Mouse (Mus musculus): ENCODE results near the gene Iqschfp.
A peak's percentile ranks its signal among the peaks of the same experiment; 100 is the strongest.

Gene Iqschfp

DNA sequence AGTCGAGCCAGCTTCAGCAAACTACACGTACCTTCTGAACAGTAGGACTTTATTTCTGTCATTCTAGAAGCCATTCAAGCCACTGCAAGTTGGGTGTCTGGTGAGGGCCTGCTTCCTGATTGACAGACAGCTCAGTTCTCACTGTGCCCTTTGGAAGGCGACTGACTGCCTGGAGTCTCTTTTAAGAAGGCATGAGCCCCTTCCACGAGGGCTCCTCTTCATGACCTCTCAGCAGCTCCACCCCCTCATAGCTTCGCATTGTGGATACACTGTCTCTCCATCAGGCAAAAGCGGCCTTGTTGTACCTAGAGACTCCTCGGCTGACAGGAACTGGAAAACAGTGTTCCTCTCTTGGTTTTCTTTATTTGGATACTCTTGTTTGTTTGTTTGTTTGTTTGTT, 676.7 kb downstream of the Iqschfp start:
- no peak for DNase-seq (ENCODE audit: low spot score in 2 of 2)

DNA sequence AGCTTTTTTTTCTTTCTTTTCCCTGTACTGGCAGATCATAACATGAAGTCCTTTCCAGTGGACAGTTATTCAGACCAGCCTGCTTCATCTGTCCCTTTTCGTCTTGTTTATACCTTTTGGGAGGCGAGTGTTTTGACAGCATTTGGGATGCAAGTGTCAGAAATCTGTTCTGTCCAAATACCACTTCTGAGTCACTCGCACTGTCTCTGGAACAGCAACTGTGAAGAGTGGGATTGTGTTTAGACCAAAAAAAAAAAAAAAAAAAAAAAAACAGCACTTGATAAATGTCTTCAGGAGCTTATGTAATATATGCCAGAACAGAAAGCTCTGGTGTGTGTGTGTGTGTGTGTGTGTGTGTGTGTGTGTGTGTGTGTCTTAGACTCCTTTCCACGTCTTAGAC, 678.3 kb downstream of the Iqschfp start:
- DNase-seq (ENCODE audit: low spot score in 2 of 2), result peak in 1 of 2 experiments; percentile 56

DNA sequence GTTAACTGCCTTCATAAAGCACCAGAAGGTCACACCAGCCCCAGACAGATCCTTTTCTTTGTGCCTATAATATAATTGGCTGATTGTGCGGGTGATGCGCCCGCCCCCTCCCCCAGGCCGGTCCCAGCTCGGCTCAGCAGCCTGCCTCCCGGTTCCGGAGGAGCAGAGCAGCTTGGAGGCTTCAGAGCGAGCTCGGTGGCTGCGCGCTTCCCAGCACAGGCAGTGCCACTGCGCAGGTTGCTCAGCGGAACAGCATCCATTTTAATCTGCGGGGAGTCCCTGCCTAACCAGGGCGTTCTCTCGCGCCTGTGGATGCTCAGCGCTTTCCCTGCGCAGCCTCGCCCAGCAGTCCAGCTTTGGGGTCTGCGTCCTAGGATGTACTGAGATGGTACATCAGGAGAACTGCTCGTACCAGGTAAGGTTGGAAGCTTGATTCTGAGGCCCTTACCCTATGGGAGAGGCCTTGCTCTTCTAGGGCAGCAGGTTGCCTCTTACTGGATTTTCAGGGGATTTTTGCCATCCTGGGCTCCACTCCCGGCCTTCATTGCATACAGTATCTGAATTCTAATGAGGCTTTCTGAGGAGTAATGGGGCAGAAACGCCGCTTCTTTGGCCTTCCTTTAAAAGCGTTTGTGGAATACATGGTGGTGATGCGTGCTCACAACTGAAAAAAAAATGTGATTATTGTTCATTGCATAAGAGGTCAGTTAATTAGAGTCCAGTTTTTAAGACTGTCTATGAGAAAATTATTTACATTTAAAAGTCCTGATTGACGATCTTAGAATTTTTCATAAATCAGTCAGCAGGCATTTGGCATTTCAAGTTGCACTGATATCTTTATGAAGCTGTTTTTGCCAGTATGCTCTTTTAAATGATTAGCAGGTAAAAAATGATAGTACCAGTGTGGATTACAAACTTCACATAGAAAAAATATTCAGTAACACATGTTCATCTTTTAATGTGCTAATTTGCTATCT, 680.5 kb downstream of the Iqschfp start:
- peak; percentile 88 to 89 for DNase-seq (ENCODE audit: low spot score in 2 of 2)

DNA sequence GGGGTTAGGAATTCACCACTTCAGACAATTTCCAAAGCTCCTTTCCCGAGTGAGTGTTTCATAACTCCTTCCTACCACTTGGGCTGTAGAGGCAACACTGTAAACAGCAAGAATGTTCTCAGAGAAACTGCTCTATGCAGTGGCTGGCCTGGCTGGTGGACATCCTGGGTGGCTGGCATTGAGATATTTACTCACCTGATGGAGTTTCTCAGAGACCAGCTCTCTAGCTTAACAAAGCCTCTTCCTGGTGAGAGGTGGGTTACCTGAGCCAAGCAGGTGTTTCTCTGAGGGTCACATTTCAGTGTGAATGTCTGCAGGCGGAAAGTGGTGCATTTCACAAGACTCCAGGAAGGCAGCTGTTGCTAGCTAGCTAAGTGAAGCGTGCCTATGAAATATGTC, 681.2 kb downstream of the Iqschfp start:
- no peak for DNase-seq (ENCODE audit: low spot score in 2 of 2)

DNA sequence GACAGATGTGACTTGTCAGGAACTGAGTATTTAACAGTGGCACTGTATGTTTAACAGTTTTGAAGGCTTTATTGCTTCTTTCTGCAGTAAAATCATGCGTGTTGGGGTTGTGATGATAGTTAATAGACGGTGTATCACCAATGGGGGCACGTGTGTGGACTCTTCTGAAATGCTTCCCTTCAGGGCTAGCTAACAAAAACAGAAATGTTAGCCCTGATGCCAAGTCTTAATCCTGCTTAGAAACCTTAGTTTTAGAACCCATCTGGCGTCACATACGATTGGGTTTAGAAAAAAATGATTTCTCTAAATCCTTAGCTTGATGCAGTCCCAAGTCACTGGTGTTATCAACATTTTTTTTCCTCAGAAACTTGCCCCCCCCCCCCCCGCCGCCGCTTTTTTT, 682.1 kb downstream of the Iqschfp start:
- DNase-seq (ENCODE audit: low spot score in 2 of 2), result no peak

DNA sequence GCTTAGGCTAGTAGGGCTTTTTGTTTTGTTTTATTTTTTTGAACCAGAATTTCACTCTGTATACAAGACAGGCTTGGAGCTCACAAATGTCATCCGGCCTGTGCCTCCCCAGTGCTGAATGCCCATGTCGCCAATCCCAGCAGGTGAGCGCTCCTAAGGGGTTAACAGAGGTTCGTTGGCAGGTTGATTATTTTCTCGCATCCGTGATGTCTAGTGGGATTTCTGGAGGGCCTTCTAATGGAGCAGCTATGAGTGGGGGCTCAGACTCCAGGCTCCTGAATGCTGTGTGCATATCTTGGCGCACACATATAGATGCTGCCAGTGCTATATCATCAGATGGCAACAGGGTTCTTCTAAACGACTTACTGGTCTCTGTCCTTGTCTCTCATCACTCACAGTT, 682.5 kb downstream of the Iqschfp start:
- DNase-seq (ENCODE audit: low spot score in 2 of 2), result no peak

DNA sequence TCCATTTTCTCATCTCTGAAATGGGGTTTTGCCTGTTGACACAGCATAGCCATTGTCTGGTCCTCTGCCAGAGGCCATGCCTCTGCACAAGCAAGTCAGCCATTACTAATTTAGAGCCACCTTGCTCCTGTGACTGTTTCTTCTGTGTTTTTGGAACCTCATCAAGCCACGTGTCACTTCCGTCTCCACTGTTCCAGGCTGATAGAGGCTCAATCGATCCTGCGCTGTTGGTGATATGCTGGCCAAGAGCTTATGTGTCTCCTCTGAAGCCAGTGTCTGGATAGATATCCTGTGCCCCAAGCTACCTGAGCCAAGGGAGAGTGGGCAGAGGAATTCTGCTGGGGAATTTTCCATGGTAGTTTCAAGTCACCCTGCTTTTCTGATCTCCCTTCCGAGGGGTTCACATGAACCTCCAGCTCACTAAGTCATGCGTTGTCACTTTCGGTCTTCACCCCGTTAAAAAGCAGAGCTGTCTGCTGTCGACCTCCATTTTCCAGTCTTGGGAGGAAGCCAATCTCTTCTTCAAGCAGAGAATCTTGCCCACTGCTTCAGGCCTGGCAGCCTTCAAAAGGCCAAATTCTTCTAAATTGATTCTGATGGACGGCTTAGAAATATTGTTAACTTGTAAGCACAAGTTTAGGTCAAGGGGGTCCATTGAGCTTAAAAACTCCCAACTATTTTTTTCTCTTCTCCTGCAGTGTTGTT, 683.8 kb downstream of the Iqschfp start:
- DNase-seq (ENCODE audit: low spot score in 2 of 2), result no peak

DNA sequence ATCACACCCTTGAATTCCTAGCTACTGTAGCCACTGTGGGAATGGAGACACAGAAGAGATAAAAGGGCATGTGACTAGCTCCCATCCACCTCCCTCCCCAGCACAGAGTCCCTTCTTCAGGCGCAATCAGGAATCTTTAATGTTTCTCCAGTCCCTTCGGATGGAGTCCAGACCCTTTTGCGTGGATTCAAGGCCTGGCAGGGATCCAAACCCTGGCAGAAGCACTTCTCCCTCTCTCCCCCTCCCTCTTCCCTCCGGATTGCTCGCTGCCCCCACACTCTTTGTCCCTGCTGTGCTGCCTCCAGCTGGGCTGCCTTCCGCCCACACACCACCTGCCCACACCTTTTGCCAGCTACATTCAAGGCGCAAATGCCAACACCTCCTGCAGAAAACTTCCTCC, 684.4 kb downstream of the Iqschfp start:
- peak; percentile 92 to 95 for DNase-seq (ENCODE audit: low spot score in 2 of 2)

DNA sequence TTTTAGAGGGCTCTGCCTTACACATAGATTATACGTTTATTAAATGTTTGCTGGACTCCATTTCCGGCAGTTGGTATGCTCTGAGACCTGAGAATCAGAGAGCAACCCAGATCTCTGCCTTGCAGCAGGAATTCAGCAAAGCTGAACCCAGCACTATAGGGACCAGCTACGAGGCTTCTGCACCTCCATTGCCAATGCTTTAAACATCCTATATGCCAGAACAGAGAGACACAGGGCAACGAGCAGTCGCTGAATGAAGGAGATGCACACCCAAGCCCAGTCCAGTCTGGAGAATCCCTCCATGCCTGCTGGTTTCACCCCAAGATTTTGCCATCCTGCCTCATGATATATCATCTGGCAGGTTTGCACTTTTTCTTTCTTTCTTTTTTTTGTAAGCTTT, 684.9 kb downstream of the Iqschfp start:
- DNase-seq (ENCODE audit: low spot score in 2 of 2), result no peak

DNA sequence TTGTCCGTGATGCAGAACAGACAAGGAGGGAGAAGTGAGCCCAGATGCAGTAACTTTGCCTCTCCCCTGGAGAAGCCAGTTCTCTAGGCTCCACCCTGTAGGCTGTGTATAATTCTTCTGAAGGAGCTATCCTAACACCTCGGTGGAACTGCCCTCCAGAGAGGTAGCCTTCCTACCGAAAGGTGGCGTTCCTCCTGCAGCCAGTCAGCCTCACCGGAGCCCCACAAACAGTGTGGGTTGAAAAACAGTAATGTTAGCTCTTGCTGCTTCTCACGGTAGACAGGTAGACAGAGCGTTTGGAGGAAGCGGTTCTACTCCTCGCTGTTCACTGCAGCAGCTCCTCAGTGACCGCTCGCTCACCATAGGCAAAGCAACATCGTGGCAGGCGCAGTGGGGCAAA, 689.6 kb downstream of the Iqschfp start:
- peak in 1 of 2 experiments; percentile 45 for DNase-seq (ENCODE audit: low spot score in 2 of 2)

DNA sequence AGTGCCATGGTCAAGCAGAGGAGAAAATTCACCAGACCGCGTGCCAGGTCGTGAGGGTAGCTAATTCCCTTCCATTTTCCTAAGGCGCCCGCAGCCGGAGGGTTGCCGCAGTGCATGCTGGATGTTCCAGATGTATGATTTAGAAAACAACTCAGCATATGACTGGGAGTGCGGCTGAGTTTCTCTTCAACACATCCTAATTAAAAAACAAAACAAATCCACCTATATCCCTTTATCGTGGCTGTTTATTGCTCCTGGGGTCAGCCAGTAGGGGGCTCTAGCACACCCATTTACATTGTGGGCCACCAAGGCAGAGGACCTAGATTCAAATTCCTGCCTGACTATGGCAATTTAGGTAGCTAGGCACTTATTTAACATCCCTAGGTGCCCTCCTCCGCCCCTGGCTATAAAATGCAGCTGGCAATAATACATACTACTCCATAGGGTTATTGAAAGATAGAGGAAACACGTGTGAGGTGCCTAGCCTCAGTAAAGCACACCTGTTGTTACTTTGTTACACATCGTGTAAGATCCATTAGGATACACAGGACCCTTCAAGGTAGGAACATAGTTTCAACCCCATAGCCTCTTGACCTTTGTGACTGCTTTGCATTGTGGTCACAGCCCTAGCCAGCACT, 690.2 kb downstream of the Iqschfp start:
- no peak for DNase-seq (ENCODE audit: low spot score in 2 of 2)

DNA sequence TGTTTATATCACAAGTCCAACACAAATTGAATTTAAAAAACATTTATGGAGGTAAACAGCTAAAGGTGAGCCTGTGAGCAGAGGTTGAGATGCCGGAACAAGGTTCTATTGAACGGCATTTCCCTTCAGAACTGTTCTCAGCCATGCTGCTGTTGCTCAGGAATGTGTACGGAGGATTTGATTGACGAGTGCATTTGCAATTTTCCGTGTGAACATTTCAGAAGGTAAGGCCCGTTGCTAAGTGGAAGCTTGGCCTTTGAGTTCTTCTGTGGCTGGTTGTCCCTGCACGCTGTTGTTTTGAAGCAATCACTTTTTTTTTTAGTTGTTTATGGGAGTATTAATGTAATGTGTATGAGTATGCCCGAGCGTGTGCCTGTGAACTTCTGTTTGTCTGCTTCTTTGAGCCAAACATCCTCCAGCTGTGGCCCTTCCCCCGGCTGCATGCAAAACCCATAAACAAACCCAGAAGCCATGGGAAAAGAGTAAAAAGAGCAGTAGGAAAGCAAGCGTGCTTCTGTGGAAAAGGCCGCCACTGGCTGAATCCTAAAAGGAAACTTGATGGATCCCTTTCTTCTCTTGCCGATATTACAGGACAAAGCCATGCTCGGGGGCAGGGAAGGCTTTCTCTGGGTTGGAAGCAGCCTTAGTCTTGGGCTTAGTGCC, 691.1 kb downstream of the Iqschfp start:
- DNase-seq (ENCODE audit: low spot score in 2 of 2), result no peak

DNA sequence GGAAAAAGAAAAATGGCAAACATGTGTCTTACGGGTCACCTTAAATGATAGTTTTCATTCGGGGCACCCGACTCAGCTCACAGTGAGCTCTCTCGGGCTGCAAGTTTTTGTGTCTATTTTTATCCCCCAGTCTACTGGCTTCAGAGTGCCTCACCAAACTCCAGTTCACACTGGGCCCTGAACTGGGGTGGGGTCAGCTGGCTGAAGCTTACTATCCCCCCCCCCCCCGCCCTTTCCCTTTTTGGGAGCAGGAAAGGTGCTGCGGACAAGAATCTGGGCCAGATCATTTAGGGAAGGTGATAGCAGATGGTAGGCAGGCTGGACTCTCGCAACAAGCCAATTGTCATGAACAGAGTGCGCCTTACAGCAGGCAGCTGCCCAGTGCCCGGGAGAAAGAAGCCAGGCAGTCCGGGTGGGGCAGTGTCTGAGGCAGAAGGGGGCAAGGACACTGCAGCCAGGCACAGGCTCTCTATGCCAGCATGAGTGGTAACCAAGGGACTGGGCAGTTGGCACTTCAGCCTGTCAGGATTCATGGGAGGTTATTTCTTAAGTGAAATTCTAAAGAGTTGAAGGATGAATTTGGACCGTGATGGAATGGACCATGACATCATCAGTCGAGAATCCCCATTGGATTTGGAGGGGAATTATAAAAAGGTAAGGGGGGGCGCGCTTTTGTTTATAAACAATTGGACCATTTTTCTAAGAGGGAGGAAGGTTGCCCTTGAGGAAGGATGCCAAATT, 691.9 kb downstream of the Iqschfp start:
- peak in 1 of 2 experiments; percentile 5 for DNase-seq (ENCODE audit: low spot score in 2 of 2)

DNA sequence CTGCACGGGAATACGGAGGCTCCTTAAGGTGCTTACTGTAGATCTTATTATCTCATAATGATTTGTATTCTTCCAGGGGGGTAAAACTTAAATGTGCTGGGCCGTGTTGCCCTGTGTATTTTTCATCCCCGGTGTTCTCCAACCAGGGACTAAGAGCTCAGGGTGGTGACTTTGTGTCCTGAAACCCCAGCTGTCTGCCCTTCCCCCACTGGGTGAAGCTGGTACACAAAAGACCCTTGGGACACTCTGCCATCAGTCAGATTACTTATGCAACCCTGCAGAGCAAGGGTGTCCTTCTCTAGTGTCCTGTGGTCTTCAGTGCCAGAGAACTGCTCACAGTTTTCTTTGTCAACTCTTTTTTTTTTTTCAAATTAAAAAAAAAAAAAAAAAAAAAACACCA, 693.2 kb downstream of the Iqschfp start:
- DNase-seq (ENCODE audit: low spot score in 2 of 2), result peak in 1 of 2 experiments; percentile 11

DNA sequence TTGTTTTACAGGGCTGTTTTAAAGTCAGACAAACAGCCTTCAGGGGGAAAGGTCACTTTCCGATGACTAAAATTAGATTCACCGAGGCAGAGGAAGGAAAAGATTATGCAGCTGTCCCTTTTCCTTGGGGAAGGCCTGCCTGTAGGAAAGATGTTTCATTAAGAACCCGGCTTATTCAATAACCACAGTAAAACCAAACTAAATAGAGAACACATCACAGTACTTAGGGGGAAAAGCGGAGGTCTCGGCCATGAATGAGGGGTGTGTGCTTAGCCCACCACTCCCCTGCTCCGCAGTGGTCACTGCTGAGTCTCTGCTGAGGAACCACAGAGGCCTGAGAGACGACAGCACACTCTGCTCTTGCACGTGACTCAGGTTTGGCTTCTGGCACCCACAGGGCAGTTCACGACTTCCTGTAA, 694.6 kb downstream of the Iqschfp start:
- DNase-seq (ENCODE audit: low spot score in 2 of 2), result no peak

DNA sequence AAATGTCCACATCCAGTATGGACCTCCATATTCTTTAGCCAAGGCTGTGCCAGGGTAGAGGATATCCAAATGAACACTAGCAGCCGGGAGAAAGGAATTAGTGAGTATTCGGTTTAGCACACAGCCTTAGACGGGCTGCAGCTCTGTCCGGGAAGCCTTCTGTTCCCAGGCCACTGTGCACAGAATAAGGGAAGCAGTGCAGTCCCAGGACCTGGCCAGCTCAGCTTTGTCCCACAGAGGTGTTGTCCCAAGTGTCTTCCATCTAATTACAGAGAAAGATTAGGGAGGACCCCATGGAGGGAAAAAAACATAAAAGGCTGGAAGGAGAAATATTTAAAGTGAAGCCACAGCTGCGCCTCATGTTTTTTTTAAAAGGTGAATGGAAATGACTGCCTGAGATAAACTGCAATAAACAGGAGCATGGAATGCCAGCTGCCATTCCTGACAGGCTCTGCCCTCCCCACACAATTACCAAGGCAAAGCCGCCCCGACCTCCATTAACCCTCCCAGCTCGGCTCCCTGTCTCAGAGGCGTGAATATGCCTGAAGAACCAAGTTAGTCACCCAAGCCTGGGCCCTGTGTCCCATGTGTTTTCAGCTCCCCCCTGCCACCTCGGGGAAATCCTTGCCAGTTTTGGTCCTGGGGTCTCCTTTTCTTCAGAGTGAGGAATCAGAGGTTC, 695.7 kb downstream of the Iqschfp start:
- DNase-seq (ENCODE audit: low spot score in 2 of 2), result no peak

DNA sequence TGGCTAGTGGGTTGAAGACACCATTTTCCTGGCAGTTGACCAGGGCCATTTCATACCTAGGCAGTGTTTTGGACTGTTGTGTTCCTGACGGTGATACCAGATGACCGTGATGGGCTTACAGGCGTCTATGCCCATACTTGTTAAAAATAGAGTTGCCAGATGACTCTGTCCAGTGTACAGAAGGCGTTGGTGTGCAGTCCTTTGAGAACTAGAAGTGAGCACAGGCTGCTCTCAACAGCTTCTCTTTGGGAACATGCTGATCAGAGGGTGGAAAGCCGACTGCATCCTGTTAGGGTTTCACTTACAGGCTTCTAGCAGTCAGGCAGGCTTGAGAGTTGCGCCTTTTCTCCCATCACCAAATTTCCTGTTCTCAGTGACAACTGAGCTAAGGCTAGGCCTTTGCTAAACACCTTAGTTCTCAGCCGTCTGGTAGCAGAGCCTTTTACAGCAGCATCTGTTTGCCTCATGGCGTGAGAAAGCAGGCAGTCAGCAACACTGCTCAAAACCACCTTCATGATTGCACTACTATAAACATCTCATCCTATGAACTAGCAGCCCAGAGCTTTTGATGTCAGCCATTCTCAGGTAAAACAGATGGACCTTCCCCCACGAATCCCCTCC, 697.3 kb downstream of the Iqschfp start:
- no peak for DNase-seq (ENCODE audit: low spot score in 2 of 2)

DNA sequence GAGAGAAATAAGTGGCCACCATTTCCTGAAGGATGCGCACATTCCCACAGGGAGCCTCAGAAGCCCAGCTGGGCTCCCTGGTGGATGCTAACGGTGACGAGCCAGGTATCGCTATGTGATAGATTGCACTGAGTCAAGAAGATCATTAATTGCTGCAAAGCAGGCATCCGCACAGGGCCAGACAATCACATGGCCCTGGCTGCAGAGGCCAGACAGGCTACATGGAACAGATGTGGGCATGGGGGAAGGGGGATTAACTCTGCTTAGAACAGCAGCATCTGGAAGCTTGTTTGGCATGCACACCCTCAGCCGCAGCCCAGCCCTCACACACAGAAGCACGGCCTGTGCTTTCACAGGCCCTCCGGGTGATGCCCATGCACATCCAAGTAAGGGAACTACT, 698.4 kb downstream of the Iqschfp start:
- no peak for DNase-seq (ENCODE audit: low spot score in 2 of 2)

DNA sequence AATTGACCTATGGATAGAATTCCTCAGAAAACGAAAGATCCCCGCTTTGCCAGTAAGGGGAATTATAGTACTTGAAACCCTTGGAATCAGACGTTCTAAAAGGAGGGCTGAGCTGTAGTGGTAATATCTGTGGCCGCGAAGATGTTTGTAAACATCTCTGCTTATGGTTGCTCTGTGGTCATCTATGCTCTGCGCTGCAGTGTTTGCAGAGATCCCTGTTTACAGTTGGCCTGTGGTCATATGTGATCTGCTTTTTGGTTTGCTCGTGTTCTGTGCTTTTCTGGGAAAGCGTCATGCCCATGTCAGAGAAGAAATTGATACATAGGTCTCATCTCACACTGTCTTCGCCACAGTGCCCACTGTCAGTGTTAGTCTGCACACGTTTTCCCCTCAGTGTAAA, 700.5 kb downstream of the Iqschfp start:
- DNase-seq (ENCODE audit: low spot score in 2 of 2), result no peak
